Mouse (Mus musculus) telencephalon, adult 2 months (tissue): ENCODE measurements at regions not wholly inside any gene's neighbourhood (a gene's known extent, or its start where the extent isn't known, plus 50 kb on each side); places are given as distances from the start of the nearest gene placed in this dataset.

Experiments used
- DNase-seq: peaks from one replicate; pipeline ENCODE4 v3.0.0-alpha.2; 2011; ENCODE audit warnings: low read depth, low spot score

- DNase-seq: peak; percentile 96
These were observed 514.0 kb upstream of the Epha7 start for GRCm38 (mm10) chr4:28298911-28299353.

DNA sequence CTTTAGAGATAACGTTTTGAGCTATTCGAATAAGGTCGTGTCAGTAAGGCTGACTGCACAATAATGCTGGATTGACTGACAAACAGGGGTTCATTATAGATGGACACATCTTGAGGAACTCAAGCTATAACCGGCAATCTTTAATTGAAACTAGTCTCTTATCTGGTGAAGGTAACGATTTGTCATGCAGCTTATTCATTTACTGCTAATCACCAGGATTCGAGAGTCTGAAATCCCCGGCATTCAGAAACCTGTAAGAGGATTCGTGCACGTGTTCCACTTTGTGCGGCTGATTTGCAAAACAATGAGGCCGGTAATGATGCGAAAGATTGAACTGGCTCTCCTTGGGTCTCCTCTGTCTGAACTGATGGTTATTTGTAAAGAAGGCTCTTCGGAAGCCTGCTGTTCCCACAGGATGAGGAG, 512.9 kb upstream of the Epha7 start:
- no peak for DNase-seq

GRCm38 (mm10) chr4:28301686-28302085, 511.2 kb upstream of the Epha7 start:
- DNase-seq: peak; percentile 59

GRCm38 (mm10) chr4:28331036-28331435, 481.9 kb upstream of the Epha7 start:
- no peak for DNase-seq

GRCm38 (mm10) chr4:28364566-28364965, 448.4 kb upstream of the Epha7 start:
- DNase-seq: no peak

GRCm38 (mm10) chr4:28377087-28377486, 435.8 kb upstream of the Epha7 start:
- no peak for DNase-seq

GRCm38 (mm10) chr4:28378661-28379060, 434.3 kb upstream of the Epha7 start:
- no peak for DNase-seq

GRCm38 (mm10) chr4:28424341-28424740, 388.6 kb upstream of the Epha7 start:
- no peak for DNase-seq

DNA sequence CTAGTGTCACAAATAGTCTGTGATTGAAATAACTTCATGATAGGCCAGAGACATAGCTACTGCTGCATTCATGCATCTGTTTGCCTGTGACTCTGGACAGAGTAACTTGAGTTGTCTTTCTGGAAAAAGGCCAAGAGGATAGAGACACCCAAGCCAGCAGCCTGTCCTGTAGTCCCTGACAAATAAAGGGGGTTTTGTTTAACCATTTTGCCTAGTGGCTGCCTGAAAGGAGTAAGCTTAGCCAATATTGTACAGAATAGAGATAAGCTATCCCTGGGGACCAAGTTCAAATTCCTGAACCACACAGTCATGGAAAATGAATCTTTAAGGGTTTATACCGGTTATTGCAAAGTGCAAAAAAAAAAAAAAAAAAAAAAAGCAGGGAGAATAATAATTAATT, 372.8 kb upstream of the Epha7 start:
- DNase-seq: no peak

DNA sequence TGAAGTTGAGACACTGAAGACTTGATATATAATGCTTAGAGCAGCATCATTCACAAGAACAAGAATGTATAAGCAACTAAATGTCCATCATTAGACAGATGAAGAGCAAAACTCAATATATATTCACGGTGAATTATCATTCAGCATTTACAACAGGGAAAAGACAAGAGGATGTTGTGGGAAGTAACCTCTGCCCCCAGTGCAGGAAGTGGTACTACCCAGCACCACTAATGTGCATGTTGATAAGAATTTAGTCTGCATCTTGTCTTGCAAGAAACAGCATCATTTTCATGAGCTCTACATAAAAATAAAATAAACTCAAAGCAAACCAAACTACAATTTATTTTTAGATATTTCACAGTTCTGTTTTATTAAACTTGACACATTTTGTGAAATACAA, 359.8 kb upstream of the Epha7 start:
- DNase-seq: no peak

DNA sequence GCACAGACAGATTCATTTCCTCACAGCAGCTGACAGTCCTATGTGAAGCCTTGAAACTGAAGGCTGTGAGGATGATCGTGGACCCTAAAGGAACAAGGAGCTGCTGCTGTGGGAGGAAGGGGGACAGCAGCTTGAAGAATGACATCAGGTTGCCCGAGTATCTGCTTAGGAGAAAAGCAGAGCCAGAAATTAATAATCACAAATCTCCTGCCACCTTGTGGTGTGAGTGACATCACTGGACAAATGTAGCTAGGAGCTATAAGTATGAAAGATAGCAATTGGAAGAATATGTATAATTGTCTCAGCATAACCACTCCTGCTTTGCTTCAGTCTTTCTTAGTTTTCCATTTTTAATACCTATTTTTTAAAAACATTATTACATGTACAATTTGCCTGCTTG, 356.6 kb upstream of the Epha7 start:
- no peak for DNase-seq
